Mouse (Mus musculus) forebrain, embryonic 11.5 days (tissue): Measurements from ENCODE around the gene Rara. TPM values are rescaled to one million over a fixed set of nuclear protein-coding genes. Genes with fewer than 3 reads are reported as not detected.

Experiments
- ATAC-seq: fragments of 200-750 bp; cut with Nextera tagmentation; replicated peaks from 2 replicates; pipeline ENCODE4 v1.8.0; 2017; ENCODE audit warnings: moderate TSS enrichment; ENCODE audit not compliant: low FRiP score
- DNase-seq: peaks from one replicate; pipeline ENCODE4 v3.0.0-alpha.2; 2017; ENCODE audit warnings: low spot score
- H3K27ac ChIP-seq: fragments of 300-500 bp; sonication (generic); 2 replicates; pipeline ENCODE4 v1.5.1; 2014; ENCODE audit warnings: low read depth, low read length
- H3K27me3 ChIP-seq: fragments of 300-500 bp; sonication (generic); 2 replicates; pipeline ENCODE4 v1.6.1; 2014; ENCODE audit warnings: mild to moderate bottlenecking, low read length, mixed read lengths; ENCODE audit not compliant: control insufficient read depth, insufficient read depth
- H3K36me3 ChIP-seq: fragments of 300-500 bp; sonication (generic); 2 replicates; pipeline ENCODE4 v1.6.1; 2014; ENCODE audit warnings: mild to moderate bottlenecking, low read length, moderate library complexity, mixed read lengths; ENCODE audit not compliant: control insufficient read depth, insufficient read depth
- H3K4me1 ChIP-seq: fragments of 300-500 bp; sonication (generic); replicated peaks from 2 replicates; pipeline ENCODE4 v1.6.1; 2014; ENCODE audit warnings: low read length, mixed read lengths; ENCODE audit not compliant: control insufficient read depth, insufficient read depth
- H3K4me2 ChIP-seq: fragments of 300-500 bp; sonication (generic); 2 replicates; pipeline ENCODE4 v1.6.1; 2014; ENCODE audit warnings: low read depth, mild to moderate bottlenecking, low read length, moderate library complexity, mixed read lengths; ENCODE audit not compliant: severe bottlenecking
- H3K4me3 ChIP-seq: fragments of 300-500 bp; sonication (generic); 2 replicates; pipeline ENCODE4 v1.5.1; 2014; ENCODE audit warnings: low read depth, low read length
- H3K9ac ChIP-seq: fragments of 300-500 bp; sonication (generic); 2 replicates; pipeline ENCODE4 v1.6.1; 2014; ENCODE audit warnings: low read length
- H3K9me3 ChIP-seq: fragments of 300-500 bp; sonication (generic); 2 replicates; pipeline ENCODE4 v1.6.1; 2016; ENCODE audit warnings: low read length, mixed read lengths; ENCODE audit not compliant: control insufficient read depth
- WGBS: fragments of 180-500 bp; shearing (Covaris S2); extraction: QIAGEN DNeasy Blood & Tissue Kit; methylation state at CpG from one replicate; pipeline ENCODE4 v1.1.7; 2014; 5-methylcytosine and 5-hydroxymethylcytosine counted together
- polyA plus RNA-seq: library from polyadenylated mRNA; unstranded; fragments of >200 nt; fragmentation: Nextera tagmentation; extraction: Ambion mirVana; gene quantifications from 2 replicates; pipeline ENCODE4 v1.2.1, GENCODE M21; 2014

Rara gene
- polyA plus RNA-seq, 1 experiment from 2014 or later, result 23.3 TPM

GRCm38 (mm10) chr11:98950484-98950883, 22.9 kb downstream of the Rara start:
- Histone ChIP-seq H3K27me3 (no peaks in the 10 kb centered on the region), H3K36me3 (no peaks in the 10 kb centered on the region), H3K27ac (no peak overlapping the region), H3K9ac (no peak overlapping the region), H3K9me3 (no peaks in the 10 kb centered on the region), H3K4me1 (peaks cover 16% of the 10 kb centered on the region), H3K4me2 (no peak overlapping the region), H3K4me3 (no peak overlapping the region)
- WGBS, result 85% methylated on average over 9 of the region's 9 CpGs
- DNase-seq, result no peak
- no peak for ATAC-seq

GRCm38 (mm10) chr11:98951026-98951906, 23.6 kb downstream of the Rara start:
- Histone ChIP-seq H3K4me2 (no peak overlapping the region), H3K9ac (no peak overlapping the region), H3K4me1 (peaks cover 20% of the 10 kb centered on the region), H3K4me3 (no peak overlapping the region), H3K27ac (no peak overlapping the region), H3K27me3 (no peaks in the 10 kb centered on the region), H3K36me3 (no peaks in the 10 kb centered on the region), H3K9me3 (no peaks in the 10 kb centered on the region)
- no peak for ATAC-seq
- 72% methylated on average over 15 of the region's 16 CpGs for WGBS
- no peak for DNase-seq

GRCm38 (mm10) chr11:98952111-98952510, 24.5 kb downstream of the Rara start:
- no peak overlapping the region for H3K4me2 ChIP-seq
- H3K9ac ChIP-seq, result no peak overlapping the region
- H3K27me3 ChIP-seq, result no peaks in the 10 kb centered on the region
- no peak overlapping the region for H3K4me3 ChIP-seq
- 92% methylated on average over 1 of the region's 1 CpGs for WGBS
- no peak overlapping the region for H3K27ac ChIP-seq
- ATAC-seq, result no peak
- no peaks in the 10 kb centered on the region for H3K9me3 ChIP-seq
- H3K4me1 ChIP-seq, result peaks cover 20% of the 10 kb centered on the region
- H3K36me3 ChIP-seq, result no peaks in the 10 kb centered on the region
- no peak for DNase-seq

GRCm38 (mm10) chr11:98952736-98953135, 25.1 kb downstream of the Rara start:
- ATAC-seq, result no peak
- 75% methylated on average over 2 of the region's 2 CpGs for WGBS

GRCm38 (mm10) chr11:98953361-98953760, 25.7 kb downstream of the Rara start:
- H3K27ac ChIP-seq, result no peak overlapping the region
- H3K27me3 ChIP-seq, result no peaks in the 10 kb centered on the region
- no peaks in the 10 kb centered on the region for H3K36me3 ChIP-seq
- no peaks in the 10 kb centered on the region for H3K9me3 ChIP-seq
- WGBS, result 20% methylated on average over 2 of the region's 2 CpGs
- no peak overlapping the region for H3K9ac ChIP-seq
- no peak for ATAC-seq
- peaks cover 20% of the 10 kb centered on the region for H3K4me1 ChIP-seq
- no peak for DNase-seq
- H3K4me2 ChIP-seq, result no peak overlapping the region
- no peak overlapping the region for H3K4me3 ChIP-seq

More at GRCm38 (mm10) chr11:98952736-98953135, 25.1 kb downstream of the Rara start:
- Histone ChIP-seq H3K4me1 (peaks cover 20% of the 10 kb centered on the region), H3K36me3 (no peaks in the 10 kb centered on the region), H3K4me3 (no peak overlapping the region), H3K9ac (no peak overlapping the region), H3K4me2 (no peak overlapping the region), H3K27me3 (no peaks in the 10 kb centered on the region), H3K9me3 (no peaks in the 10 kb centered on the region), H3K27ac (no peak overlapping the region)
- no peak for DNase-seq

GRCm38 (mm10) chr11:98953835-98954320, 26.3 kb downstream of the Rara start:
- ATAC-seq (no peak), DNase-seq (no peak)
- no peak overlapping the region for H3K4me3 ChIP-seq
- WGBS, result 36% methylated on average over 13 of the region's 13 CpGs
- H3K36me3 ChIP-seq, result no peaks in the 10 kb centered on the region
- H3K4me2 ChIP-seq, result peak overlapping the region; percentile 38; the same call in 1 of the 2 replicates
- no peaks in the 10 kb centered on the region for H3K9me3 ChIP-seq
- 0 out of 2 replicates have a peak overlapping the region, but pooled peaks have one; percentile 18 for H3K27ac ChIP-seq
- H3K27me3 ChIP-seq, result no peaks in the 10 kb centered on the region
- H3K9ac ChIP-seq, result no peak overlapping the region
- H3K4me1 ChIP-seq, result peaks cover 21% of the 10 kb centered on the region

DNA sequence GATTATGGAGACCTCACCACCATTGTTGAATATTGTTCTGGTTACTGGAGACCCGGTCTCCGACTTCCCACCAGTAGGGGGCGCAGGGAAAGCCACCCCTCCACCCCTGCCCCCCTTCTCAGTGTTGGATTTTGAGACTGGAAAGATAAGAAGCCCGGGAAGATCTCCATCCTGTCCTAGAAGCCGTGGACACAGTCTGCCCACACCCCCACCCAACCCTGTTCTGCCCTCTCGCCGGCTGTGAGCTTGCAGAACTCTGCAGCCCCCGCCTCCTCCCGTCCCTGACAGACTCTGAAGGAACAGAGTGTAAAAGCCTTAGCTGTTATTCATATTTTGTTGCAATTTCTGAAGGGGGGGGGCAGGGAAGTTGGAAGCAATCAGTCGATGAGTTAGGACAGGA, 26.8 kb downstream of the Rara start:
- Histone ChIP-seq H3K27me3 (no peaks in the 10 kb centered on the region), H3K27ac (peak overlapping the region; percentile 70; the same call in 1 of the 2 replicates), H3K36me3 (no peaks in the 10 kb centered on the region), H3K4me3 (no peak overlapping the region), H3K9ac (peak overlapping the region; percentile 17; the same call in 1 of the 2 replicates), H3K4me2 (peak overlapping the region; percentile 38), H3K4me1 (peaks cover 26% of the 10 kb centered on the region), H3K9me3 (no peaks in the 10 kb centered on the region)
- peak; percentile 91 for DNase-seq
- WGBS, result 5% methylated on average over 10 of the region's 10 CpGs
- peak; percentile 75 for ATAC-seq

- no peaks in the 10 kb centered on the region for H3K9me3 ChIP-seq
- peak overlapping the region; percentile 38 for H3K4me2 ChIP-seq
- no peaks in the 10 kb centered on the region for H3K27me3 ChIP-seq
- peak; percentile 42 for ATAC-seq
- no peak overlapping the region for H3K4me3 ChIP-seq
- peak overlapping the region; percentile 17; the same call in 1 of the 2 replicates for H3K9ac ChIP-seq
- H3K36me3 ChIP-seq, result no peaks in the 10 kb centered on the region
- H3K27ac ChIP-seq, result peak overlapping the region; percentile 70
- peak; percentile 68 for DNase-seq
- H3K4me1 ChIP-seq, result peaks cover 29% of the 10 kb centered on the region
- WGBS, result 11% methylated on average over 17 of the region's 17 CpGs
These were observed 27.4 kb downstream of the Rara start for GRCm38 (mm10) chr11:98954801-98955706.
